Mouse (Mus musculus) retina, embryonic 14.5 days (tissue): ENCODE measurements at regions not wholly inside any gene's neighbourhood (a gene's known extent, or its start where the extent isn't known, plus 50 kb on each side); places are given as distances from the start of the nearest gene placed in this dataset.

Experiments used
- DNase-seq: peaks from one replicate; pipeline ENCODE4 v3.0.0-alpha.2; 2015; ENCODE audit warnings: low spot score

DNA sequence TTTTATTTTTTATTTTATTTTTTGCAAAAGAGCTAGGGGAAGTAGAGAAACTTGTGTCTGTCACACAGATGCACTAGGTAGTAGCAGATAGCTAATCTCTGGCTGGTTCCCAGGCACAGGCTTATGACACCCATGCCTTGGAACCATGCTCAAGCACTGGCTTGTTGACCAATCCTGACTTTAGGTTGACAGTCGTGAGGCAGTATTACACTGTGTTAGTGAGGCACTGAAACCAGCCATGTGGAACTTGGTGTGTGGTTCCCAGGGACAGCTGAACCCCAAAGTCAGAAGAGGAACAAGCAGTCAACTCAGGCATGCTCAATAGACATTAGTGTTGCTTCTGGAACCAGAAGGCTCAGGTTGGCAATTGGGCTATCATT, 601.1 kb upstream of the Nox3 start:
- DNase-seq: no peak

DNA sequence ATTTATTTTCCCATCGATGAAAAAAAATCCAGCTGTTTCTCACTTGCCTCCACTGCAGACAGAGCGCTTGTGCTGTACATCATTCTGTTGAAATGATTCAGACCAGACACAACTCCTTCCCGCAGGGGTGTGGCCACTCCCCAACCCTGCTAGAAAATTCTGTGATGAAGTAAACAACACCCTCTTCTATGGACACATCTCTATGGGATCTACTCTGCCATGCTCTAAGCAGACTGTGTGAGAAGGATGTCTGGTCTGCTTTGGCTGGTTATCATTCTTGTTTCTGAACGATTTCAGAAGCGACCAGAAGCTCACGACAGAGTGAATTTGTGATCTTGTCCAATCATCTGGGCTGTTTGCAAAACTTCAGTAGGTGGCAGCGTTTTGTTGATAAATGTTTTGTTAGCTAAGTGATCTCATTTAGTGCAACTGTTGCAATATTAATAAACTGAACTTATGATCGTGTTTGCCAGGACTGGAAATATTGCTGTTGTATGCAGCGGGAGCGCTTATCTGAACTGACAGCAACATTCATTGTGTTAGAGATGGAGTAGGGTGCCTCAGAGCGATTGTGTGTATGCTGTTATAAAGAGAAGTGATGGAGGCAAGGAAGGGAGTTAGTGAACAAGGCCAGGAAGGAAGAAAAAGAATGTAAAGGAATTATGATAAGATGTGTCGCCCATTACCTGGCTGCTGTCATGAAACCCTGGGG, 605.2 kb upstream of the Nox3 start:
- DNase-seq: peak; percentile 5

DNA sequence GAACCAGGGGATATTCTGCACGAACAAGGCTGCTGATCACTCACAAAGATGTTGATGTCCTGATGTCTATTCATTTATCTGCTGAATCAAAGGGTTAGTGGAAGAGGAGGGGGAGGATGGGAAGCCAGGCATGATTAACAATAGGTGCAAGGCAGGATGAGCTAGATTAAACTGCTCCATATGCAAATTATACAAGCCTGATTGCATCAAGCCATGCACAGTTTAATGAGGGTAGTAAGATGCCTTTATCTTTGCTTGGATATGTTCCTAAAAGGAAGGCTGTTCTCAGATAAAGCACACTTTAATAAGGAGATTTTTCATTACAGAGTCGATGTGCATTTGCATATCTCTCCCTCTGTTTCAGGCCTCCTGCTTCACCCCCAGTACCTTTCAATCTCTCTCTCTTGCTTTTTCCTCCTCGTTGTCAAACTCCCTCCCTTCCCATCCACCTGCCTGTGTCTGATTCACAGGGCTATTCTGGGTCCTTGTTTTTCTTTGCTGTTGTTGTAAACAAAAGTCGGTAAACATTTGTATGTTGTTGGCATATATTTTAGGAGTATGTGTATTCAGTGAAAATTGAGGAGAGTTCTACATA, 615.8 kb upstream of the Nox3 start:
- DNase-seq: no peak

DNA sequence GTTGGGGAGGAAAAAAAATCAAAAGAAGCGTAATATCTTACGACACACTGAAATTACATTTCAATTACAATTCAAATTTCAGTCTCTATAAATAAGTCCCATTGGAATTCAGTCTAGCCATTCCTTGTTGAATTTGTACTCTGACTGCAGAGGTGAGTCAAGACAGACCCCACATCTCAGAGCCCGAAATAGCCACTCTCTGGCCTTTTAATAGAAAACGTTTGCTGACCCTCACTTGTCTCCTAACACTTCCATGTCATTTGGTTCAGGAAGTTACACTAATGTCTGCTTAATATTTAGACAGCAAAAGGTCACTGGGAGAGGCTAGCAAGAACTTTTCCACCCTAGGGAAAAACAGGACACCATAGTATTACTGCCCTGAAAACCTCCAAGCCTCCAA, 623.1 kb upstream of the Nox3 start:
- DNase-seq: no peak

DNA sequence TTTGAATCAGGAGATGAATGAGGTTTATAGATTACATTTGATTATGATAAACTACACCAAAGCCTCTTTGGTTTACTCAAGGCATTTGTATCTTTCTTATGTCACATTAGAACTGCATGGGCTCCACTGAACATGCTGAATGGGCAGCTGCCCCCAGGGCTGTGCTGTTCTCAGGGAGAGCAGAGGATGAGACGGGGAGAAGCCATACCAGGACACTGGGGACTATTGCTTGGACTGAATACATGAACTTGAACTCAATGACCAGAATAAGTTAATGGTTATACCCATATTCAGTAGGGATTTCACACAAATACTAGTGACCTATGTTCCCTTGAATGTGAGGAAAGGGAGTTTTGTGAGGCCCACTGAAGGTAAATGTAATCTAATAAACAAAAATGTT, 632.7 kb upstream of the Nox3 start:
- no peak for DNase-seq

DNA sequence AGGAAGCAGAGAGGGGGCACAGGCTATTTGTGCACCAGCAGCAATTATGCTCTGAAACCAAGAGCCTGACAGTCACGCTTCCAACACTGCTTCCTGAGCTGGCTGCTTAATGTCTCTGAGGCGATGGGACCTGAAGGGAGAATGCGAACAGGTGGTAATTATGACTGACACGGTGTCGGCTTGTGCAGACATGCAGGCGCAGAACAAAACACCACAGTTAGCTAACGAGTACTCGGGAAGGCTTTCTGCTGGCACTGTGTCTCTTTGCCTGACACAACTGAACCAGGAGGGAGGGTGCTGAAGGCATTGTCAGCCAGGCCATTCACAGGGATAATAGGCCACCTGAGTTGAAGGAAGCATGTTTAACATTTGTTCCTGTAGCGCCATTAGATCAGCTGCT, 635.6 kb upstream of the Nox3 start:
- DNase-seq: peak; percentile 6

DNA sequence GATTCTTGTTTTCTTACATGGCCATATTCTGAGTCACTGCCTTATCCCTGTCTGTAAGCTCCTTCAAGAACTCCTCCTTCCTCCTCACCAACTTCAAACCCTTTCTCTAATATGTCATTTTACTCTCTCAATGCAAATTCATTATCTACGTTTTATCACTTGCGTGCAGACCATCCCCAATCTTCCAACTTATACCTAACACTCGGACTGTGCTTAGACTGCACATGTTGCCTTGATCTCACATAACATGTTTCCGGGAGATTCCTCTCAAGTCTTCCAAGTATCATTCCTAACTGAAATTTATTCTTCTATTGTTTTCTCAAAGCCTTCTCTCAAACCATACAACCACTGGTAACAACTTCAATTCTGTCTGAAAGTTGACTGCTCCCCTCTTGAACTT, 637.0 kb upstream of the Nox3 start:
- DNase-seq: no peak

DNA sequence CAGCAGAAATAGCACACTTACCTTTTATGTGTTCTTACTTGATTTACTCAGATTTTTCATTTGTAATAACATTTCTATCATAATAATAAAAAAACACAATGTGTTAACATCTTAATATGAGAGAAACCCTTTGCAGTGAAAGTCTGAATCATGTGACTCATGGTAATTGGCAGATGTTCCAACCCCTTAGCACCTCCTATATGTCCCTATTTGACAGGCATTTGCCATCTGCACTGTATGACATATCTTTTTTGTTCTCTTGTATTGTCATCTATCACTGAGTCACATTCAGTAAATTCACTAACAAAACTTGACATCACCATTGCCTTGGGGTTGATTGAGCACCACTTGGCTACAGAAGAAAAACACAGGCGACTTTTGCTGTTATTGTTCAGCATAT, 641.1 kb upstream of the Arid1b start:
- DNase-seq: no peak

DNA sequence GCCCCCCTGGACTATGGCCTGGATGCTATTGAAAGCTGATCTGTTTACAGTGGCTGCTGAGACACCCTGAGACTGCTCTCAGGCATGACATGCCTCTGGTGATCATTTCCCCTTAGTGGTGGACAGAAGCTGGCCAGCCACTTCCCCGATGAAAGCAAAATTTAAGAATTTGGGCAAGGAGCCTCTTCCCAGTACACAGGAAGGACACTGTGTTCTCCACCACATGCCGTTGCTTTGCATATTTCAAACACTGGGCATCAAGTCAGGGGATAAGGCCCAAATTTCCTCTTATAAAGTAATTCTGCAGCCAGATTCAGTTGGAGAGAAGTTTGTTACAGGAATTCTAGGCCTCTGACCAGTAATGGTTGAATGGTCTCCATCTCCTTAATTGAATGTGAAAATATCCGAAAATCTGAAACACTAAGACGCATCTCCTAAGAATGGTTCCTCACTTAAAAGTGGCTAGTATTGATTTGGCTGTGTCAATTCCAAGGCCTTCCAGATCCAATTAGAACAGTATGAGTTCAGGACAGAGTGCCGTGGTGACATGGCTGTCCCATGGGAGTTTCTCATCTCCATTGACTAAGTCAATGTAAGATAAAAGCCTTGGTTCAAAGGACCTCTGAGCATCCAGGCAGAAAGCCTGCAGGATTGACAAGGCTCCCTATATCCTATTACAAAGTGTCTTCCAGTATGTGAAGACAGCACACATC, 638.5 kb upstream of the Arid1b start:
- DNase-seq: peak; percentile 35

DNA sequence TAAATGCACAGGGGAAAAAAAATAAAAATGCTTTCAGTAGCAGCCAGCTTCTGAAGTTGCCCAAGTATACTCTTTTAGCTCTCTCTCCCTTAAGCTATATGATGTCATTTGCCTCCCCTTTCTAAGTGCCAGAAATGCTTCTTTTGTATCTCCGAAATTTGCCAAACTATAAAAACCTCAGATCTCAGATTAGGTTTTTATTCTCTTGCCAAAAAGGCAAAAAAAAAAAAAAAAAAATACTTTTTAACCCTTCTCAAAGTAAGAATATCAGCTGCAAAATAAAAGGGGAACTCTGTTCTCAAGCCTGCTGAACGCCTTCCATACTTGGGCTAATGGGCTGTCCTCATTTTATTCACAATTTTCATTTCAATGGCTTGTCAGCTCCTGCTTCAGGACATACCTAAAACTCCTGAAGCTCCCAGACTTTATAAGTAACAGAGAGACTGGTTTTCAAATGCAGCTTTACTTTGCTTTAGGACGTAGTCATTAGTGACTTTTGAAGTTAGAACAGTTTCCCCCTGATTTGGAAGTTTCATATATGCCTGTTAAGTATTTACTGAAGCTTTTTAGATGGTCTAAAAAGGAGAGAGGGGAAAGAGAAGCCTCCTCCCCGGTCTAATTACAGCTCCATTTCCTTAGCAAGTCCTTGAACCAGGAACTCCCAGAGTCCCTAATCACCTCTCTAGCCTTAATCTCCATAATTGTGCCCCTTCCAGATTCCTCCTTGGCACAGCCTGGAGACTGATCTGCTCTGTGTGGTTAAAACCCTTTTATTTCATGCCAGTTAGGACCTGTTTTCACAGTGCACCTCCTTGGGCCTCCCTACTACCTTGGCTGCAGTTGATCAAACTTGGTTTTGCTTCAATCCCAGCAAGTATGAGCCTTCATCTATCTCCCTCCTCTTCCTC, 633.5 kb upstream of the Arid1b start:
- DNase-seq: no peak

DNA sequence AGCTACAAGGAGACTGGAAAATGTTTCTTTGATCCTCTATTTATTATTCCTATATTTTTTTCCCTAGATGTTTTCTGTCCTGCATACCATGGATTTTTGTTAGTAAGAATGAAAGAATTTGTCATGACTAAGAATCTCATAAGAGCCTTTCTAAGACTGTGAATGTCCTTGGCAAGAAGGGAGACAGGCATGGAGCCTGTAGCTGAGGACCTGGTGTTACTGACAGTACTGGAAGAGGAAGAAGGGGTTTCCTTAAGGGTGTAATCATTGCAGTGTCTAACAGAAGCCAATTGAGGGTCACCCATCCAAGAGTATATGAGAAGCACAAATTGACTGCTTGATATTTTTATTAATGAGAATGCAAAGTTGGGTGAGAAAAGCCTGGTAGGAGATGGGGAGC, 628.3 kb upstream of the Arid1b start:
- no peak for DNase-seq

DNA sequence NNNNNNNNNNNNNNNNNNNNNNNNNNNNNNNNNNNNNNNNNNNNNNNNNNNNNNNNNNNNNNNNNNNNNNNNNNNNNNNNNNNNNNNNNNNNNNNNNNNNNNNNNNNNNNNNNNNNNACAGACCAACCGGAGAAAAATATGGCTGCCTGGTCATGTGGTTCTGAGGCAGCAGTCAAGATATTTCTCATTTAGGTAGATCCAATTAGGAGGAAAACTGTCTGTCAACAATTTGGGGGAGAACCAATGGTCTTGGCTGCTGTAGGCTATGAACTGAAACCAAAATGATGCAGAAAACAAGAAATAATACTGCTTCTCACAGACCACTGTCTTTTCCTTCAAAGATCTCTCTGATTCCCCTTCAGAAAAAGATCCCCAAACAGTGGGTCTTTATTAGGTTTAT, 613.7 kb upstream of the Arid1b start:
- DNase-seq: no peak

DNA sequence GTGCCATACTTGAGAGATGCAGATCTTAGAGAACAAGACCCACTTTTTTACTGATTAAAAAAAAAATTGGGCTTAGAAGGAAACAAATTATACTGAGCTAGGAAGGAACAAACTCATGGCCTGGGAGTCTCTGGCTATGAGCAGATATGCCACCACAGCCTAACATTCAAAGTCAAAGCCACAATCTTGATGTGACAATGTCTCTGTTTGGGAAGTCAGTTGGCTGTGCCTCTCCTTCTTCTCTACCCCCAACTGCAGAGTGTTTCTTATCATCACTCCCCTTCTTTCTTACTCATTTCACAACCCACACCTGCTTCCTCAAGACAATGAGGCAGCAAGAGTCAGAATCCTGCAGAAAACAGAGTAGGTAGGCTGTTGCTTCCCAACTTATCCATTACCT, 613.3 kb upstream of the Arid1b start:
- no peak for DNase-seq

DNA sequence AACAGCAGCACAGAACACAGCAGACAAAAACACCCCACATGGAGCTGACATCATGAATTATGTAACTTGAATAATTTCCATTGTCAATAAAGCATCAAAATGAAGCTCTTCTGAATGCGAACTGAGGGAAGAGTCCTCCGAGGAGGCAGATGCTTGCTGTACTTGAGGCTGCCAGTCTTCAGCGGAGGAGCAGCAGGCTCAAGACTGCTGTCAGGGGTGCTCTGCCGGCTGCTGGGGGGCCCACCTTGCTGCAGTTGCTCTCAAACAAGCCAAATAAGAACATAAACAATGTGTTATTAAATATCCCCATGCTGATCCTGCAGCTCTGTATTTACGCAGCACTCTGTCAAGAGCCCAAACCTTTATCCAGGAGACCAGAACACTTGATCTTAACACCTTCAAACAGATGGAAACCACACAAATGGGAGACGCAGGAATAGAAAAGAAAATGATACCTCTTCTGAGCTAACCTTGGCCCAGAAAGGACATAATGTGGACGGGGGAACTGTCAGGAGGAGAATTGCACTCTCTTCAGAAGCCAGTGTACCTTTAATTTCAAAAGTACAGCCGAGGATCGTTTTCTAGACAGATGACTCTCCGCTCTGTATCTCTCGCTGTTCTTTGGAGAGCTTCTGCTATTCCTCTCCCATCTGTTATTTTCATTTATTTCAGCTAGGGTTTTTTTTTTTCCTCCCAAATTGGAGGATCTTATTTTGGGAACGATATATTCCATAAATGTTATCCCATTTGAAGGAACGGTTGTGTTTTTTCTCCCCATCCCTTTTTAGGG, 612.0 kb upstream of the Arid1b start:
- DNase-seq: no peak

DNA sequence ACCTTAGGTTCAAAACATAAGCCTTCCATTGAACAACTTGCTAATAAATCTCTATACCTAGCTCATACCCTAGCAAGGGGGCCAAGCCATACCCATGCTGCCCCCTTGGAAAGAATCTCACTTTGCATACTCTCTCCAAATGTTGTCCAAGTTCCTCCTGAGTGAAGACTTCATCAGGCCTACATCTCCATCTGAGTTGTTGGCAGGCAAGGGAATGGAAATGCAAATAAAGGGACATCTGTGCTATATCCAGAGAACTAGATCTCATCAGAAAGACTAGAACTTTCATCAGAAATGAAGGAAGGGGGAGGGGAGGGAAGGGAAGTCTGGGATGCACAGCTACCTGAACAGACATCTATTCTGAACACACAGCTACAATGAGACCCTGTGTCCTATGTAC, 611.4 kb upstream of the Arid1b start:
- no peak for DNase-seq

DNA sequence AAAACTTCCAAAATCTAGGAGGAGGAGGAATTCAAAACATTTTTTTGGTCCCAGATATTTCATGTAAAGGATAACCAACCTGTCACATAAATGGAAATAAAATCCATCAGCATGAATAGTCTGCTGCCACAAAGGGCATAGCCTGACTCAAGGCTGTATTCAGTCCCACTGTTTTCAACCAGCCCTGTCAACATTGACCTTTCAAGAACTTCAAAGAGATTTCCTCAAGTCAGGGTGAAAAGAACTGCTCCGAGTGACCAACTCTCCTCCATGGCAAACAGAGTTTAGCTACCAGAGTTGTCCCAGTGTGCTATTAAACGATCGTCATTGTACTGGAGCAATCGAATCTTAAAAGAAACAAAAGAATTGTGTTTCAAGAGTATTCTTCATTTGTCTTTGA, 606.5 kb upstream of the Arid1b start:
- no peak for DNase-seq

DNA sequence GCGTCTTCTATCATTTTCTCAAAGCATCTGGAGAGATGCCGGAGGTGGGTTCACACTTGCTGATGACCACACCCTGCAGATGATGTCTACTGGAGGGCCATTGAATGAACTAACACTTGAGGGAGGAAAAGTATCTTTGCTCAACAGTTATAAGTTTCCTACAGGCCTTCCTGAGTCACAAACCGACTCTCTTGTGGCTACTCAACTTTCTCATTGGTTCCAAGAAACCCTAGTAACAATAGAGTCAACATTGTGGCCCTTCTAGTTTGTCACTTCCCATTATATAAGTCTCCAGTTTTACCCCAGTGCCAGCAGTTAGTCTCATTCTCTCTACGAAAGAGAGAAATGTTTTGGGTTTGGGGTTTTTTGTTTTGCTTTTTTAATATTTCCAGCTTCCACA, 604.1 kb upstream of the Arid1b start:
- no peak for DNase-seq

DNA sequence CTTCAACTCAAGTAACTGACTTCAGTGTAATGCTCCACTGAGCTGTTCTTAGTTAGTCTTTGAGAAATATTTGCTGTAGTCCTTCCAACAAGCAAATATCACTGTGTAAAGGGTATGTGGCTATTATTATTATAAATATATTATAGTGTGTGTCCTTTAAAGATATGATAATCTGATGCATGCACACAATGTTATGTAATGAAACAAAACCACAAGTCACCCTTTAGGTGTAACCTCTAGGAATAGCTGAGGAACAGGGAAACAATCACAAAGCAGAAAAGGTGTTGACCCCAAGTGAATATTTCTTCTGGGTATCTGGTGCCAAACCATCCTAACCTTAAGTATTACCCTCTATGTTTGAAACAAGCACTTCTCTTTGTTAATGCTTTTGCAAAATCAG, 603.6 kb upstream of the Arid1b start:
- DNase-seq: no peak

DNA sequence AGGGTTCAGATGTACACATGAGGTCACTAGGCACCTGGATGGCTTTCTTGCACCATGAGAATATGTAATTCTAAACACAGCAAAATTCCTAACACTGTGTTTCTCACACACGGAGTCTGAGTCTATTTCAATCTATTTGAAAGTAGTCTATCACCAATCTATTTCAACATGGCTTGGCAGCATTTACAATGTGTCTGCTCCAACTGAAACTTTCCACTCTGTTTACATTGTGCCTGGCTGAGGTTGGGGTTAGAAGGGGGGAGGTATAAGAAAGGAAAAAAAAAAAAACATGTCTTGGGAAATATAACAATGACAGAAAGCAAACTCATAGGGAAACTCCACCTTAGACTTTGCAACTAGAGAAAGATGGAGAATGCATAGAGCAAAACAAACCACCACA, 602.9 kb upstream of the Arid1b start:
- DNase-seq: no peak

DNA sequence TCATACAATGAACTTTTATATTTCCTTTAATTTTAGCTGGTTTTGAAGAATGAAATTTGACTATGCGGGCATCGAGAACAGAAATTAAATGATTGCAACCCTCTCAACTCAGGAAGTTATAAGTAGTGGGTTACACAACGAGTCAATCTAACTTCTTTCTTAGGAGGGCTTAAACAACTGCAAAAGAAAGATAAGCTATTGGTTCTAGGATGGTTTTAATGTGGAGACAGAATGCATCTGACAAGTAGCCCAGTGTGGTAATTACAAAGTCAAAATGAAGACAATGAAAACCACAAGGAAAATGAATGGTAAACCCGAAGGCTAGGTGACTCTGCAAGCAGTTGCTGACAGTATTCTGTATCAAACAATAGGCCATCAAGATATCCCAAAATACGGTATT, 598.0 kb upstream of the Arid1b start:
- DNase-seq: no peak

DNA sequence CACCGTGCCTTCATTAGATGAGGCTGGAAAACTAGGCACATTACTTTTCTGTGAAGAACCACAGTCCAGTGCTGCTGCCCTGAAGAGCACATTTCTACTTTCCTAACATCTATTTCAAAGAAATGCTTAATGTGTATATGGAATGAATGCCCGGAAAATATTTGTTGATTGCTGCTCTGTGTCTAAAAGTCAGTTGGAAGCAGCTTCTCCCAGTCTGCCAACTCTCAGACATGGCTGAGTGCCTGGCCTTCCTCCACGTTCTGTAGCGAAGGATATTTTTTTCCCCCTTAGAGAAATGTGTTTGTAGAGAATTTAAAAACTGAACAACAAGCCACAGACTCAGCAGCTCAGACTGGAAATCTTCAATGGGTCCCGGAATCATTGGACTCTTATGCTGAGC, 576.4 kb upstream of the Arid1b start:
- no peak for DNase-seq
